Mouse (Mus musculus): ENCODE measurements at regions not wholly inside any gene's neighbourhood (a gene's known extent, or its start where the extent isn't known, plus 50 kb on each side); places are given as distances from the start of the nearest gene placed in this dataset.
A peak's percentile ranks its signal among the peaks of the same experiment; 100 is the strongest.

GRCm38 (mm10) chr12:50893604-50894003 is 244.7 kb upstream of the Prkd1 start:
- H3K9ac ChIP-seq (replicated peaks; ENCODE audit: low read depth, low read length): no peak overlapping the region
- H3K4me1 ChIP-seq (replicated peaks; ENCODE audit: control insufficient read depth, insufficient read depth, low read length): peaks cover 6% of the 10 kb centered on the region; the same call in 1 of the 2 replicates
- no peaks in the 10 kb centered on the region for H3K9me3 ChIP-seq (ENCODE audit: control insufficient read depth, low read length)
- H3K27ac ChIP-seq (ENCODE audit: low read length): no peak overlapping the region
- no peaks in the 10 kb centered on the region for H3K36me3 ChIP-seq (ENCODE audit: control insufficient read depth, insufficient read depth)
- no peak overlapping the region for H3K4me2 ChIP-seq (ENCODE audit: low read length)
- no peak overlapping the region for H3K4me3 ChIP-seq (replicated peaks; ENCODE audit: low read length)
- ATAC-seq: peak; percentile 36; the same call in 1 of the 2 replicates
- H3K27me3 ChIP-seq (replicated peaks; ENCODE audit: control insufficient read depth, insufficient read depth, low read length): no peaks in the 10 kb centered on the region
- WGBS: 12% methylated on average over 5 of the region's 5 CpGs

GRCm38 (mm10) chr12:50875796-50876195 is 226.9 kb upstream of the Prkd1 start:
- Histone ChIP-seq H3K36me3 (ENCODE audit: control insufficient read depth, insufficient read depth) (no peaks in the 10 kb centered on the region), H3K27ac (ENCODE audit: low read length) (no peak overlapping the region), H3K27me3 (replicated peaks; ENCODE audit: control insufficient read depth, insufficient read depth, low read length) (no peaks in the 10 kb centered on the region), H3K4me3 (replicated peaks; ENCODE audit: low read length) (no peak overlapping the region), H3K9ac (replicated peaks; ENCODE audit: low read depth, low read length) (no peak overlapping the region), H3K9me3 (ENCODE audit: control insufficient read depth, low read length) (no peaks in the 10 kb centered on the region), H3K4me2 (ENCODE audit: low read length) (no peak overlapping the region), H3K4me1 (replicated peaks; ENCODE audit: control insufficient read depth, insufficient read depth, low read length) (peaks cover 8% of the 10 kb centered on the region; the same call in 1 of the 2 replicates)
- no peak for ATAC-seq

- Histone ChIP-seq H3K4me2 (ENCODE audit: low read length) (peak overlapping the region; percentile 37), H3K27me3 (replicated peaks; ENCODE audit: control insufficient read depth, insufficient read depth, low read length) (no peaks in the 10 kb centered on the region), H3K9ac (replicated peaks; ENCODE audit: low read depth, low read length) (no peak overlapping the region), H3K4me3 (replicated peaks; ENCODE audit: low read length) (no peak overlapping the region), H3K9me3 (ENCODE audit: control insufficient read depth, low read length) (no peaks in the 10 kb centered on the region), H3K36me3 (ENCODE audit: control insufficient read depth, insufficient read depth) (no peaks in the 10 kb centered on the region), H3K27ac (ENCODE audit: low read length) (0 out of 2 replicates have a peak overlapping the region, but pooled peaks have one; percentile 27), H3K4me1 (replicated peaks; ENCODE audit: control insufficient read depth, insufficient read depth, low read length) (peaks cover 8% of the 10 kb centered on the region; the same call in 1 of the 2 replicates)
- WGBS: 31% methylated on average over 4 of the region's 4 CpGs
- ATAC-seq: peak; percentile 60
These were observed 225.1 kb upstream of the Prkd1 start for GRCm38 (mm10) chr12:50874024-50874398.

GRCm38 (mm10) chr12:50873390-50874023 is 224.6 kb upstream of the Prkd1 start:
- H3K36me3 ChIP-seq (ENCODE audit: control insufficient read depth, insufficient read depth): no peaks in the 10 kb centered on the region
- peak; percentile 93 for ATAC-seq
- H3K27ac ChIP-seq (ENCODE audit: low read length): 0 out of 2 replicates have a peak overlapping the region, but pooled peaks have one; percentile 15
- H3K4me2 ChIP-seq (ENCODE audit: low read length): peak overlapping the region; percentile 37
- peaks cover 8% of the 10 kb centered on the region; the same call in 1 of the 2 replicates for H3K4me1 ChIP-seq (replicated peaks; ENCODE audit: control insufficient read depth, insufficient read depth, low read length)
- no peaks in the 10 kb centered on the region for H3K9me3 ChIP-seq (ENCODE audit: control insufficient read depth, low read length)
- H3K27me3 ChIP-seq (replicated peaks; ENCODE audit: control insufficient read depth, insufficient read depth, low read length): no peaks in the 10 kb centered on the region
- no peak overlapping the region for H3K4me3 ChIP-seq (replicated peaks; ENCODE audit: low read length)
- H3K9ac ChIP-seq (replicated peaks; ENCODE audit: low read depth, low read length): no peak overlapping the region
- 26% methylated on average over 11 of the region's 11 CpGs for WGBS

- H3K9ac ChIP-seq (replicated peaks; ENCODE audit: low read depth, low read length): no peak overlapping the region
- WGBS: 35% methylated on average over 3 of the region's 3 CpGs
- no peaks in the 10 kb centered on the region for H3K9me3 ChIP-seq (ENCODE audit: control insufficient read depth, low read length)
These were observed 202.7 kb upstream of the Prkd1 start for GRCm38 (mm10) chr12:50851644-50852043.

GRCm38 (mm10) chr12:50847976-50848375 is 199.1 kb upstream of the Prkd1 start:
- no peak for ATAC-seq
- 83% methylated on average over 3 of the region's 3 CpGs for WGBS
- Histone ChIP-seq H3K27me3 (replicated peaks; ENCODE audit: control insufficient read depth, insufficient read depth, low read length) (no peaks in the 10 kb centered on the region), H3K4me2 (ENCODE audit: low read length) (no peak overlapping the region), H3K9ac (replicated peaks; ENCODE audit: low read depth, low read length) (no peak overlapping the region), H3K4me1 (replicated peaks; ENCODE audit: control insufficient read depth, insufficient read depth, low read length) (no peaks in the 10 kb centered on the region; the same call in 1 of the 2 replicates), H3K36me3 (ENCODE audit: control insufficient read depth, insufficient read depth) (no peaks in the 10 kb centered on the region), H3K4me3 (replicated peaks; ENCODE audit: low read length) (no peak overlapping the region), H3K27ac (ENCODE audit: low read length) (no peak overlapping the region), H3K9me3 (ENCODE audit: control insufficient read depth, low read length) (no peaks in the 10 kb centered on the region)

More at GRCm38 (mm10) chr12:50851644-50852043, 202.7 kb upstream of the Prkd1 start:
- no peak for ATAC-seq
- Histone ChIP-seq H3K36me3 (ENCODE audit: control insufficient read depth, insufficient read depth) (no peaks in the 10 kb centered on the region), H3K27ac (ENCODE audit: low read length) (no peak overlapping the region), H3K4me2 (ENCODE audit: low read length) (no peak overlapping the region), H3K4me1 (replicated peaks; ENCODE audit: control insufficient read depth, insufficient read depth, low read length) (no peaks in the 10 kb centered on the region; the same call in 1 of the 2 replicates), H3K27me3 (replicated peaks; ENCODE audit: control insufficient read depth, insufficient read depth, low read length) (no peaks in the 10 kb centered on the region), H3K4me3 (replicated peaks; ENCODE audit: low read length) (no peak overlapping the region)

- Histone ChIP-seq H3K9ac (replicated peaks; ENCODE audit: low read depth, low read length) (no peak overlapping the region), H3K4me1 (replicated peaks; ENCODE audit: control insufficient read depth, insufficient read depth, low read length) (no peaks in the 10 kb centered on the region), H3K36me3 (ENCODE audit: control insufficient read depth, insufficient read depth) (no peaks in the 10 kb centered on the region), H3K4me2 (ENCODE audit: low read length) (no peak overlapping the region), H3K4me3 (replicated peaks; ENCODE audit: low read length) (no peak overlapping the region), H3K27me3 (replicated peaks; ENCODE audit: control insufficient read depth, insufficient read depth, low read length) (no peaks in the 10 kb centered on the region), H3K27ac (ENCODE audit: low read length) (no peak overlapping the region; the same call in 1 of the 2 replicates), H3K9me3 (ENCODE audit: control insufficient read depth, low read length) (no peaks in the 10 kb centered on the region)
- WGBS: 80% methylated on average over 6 of the region's 6 CpGs
- ATAC-seq: no peak
These were observed 193.8 kb upstream of the Prkd1 start for GRCm38 (mm10) chr12:50842744-50843143.

- ATAC-seq: no peak
- no peak overlapping the region for H3K4me2 ChIP-seq (ENCODE audit: low read length)
- no peak overlapping the region for H3K9ac ChIP-seq (replicated peaks; ENCODE audit: low read depth, low read length)
- no peaks in the 10 kb centered on the region for H3K27me3 ChIP-seq (replicated peaks; ENCODE audit: control insufficient read depth, insufficient read depth, low read length)
- H3K9me3 ChIP-seq (ENCODE audit: control insufficient read depth, low read length): no peaks in the 10 kb centered on the region
- H3K4me1 ChIP-seq (replicated peaks; ENCODE audit: control insufficient read depth, insufficient read depth, low read length): no peaks in the 10 kb centered on the region
- 10% methylated on average over 2 of the region's 2 CpGs for WGBS
- no peak overlapping the region for H3K4me3 ChIP-seq (replicated peaks; ENCODE audit: low read length)
- no peak overlapping the region for H3K27ac ChIP-seq (ENCODE audit: low read length)
- no peaks in the 10 kb centered on the region for H3K36me3 ChIP-seq (ENCODE audit: control insufficient read depth, insufficient read depth)
These were observed 190.5 kb upstream of the Prkd1 start for GRCm38 (mm10) chr12:50839391-50839790.

- peak; percentile 64 for ATAC-seq
- H3K27me3 ChIP-seq (replicated peaks; ENCODE audit: control insufficient read depth, insufficient read depth, low read length): no peaks in the 10 kb centered on the region
- H3K9ac ChIP-seq (replicated peaks; ENCODE audit: low read depth, low read length): no peak overlapping the region
- no peak overlapping the region for H3K4me3 ChIP-seq (replicated peaks; ENCODE audit: low read length)
- peaks cover 4% of the 10 kb centered on the region; the same call in 1 of the 2 replicates for H3K4me1 ChIP-seq (replicated peaks; ENCODE audit: control insufficient read depth, insufficient read depth, low read length)
- H3K27ac ChIP-seq (ENCODE audit: low read length): no peak overlapping the region
- no peaks in the 10 kb centered on the region for H3K36me3 ChIP-seq (ENCODE audit: control insufficient read depth, insufficient read depth)
- no peaks in the 10 kb centered on the region for H3K9me3 ChIP-seq (ENCODE audit: control insufficient read depth, low read length)
- 46% methylated on average over 7 of the region's 7 CpGs for WGBS
- H3K4me2 ChIP-seq (ENCODE audit: low read length): no peak overlapping the region
These were observed 159.9 kb upstream of the Prkd1 start for GRCm38 (mm10) chr12:50808731-50809281.
